8 mouse cellular contexts compared by ENCODE assay signal in genomic region chr9:42471214-42471613, GRCm38 (mm10). TPM values are rescaled to one million over a fixed set of nuclear protein-coding genes. Genes with fewer than 3 reads are reported as not detected.
DNase-seq lines count a peak whose midpoint lies in the region; ATAC-seq and TF ChIP-seq lines count a peak whose summit lies in the region.

No protein-coding gene starts in this region.

- H3K4me1 ChIP-seq in bone marrow, adult 2 months (ENCODE audit: control insufficient read depth, insufficient read depth, low read length), result peaks cover 4% of the 10 kb centered on the region; the same call in 1 of the 2 replicates
- H3K4me1 ChIP-seq in hindbrain, embryonic 14.5 days (replicated peaks; ENCODE audit: control insufficient read depth, insufficient read depth, low read length), result peaks cover 15% of the 10 kb centered on the region
- peaks cover 7% of the 10 kb centered on the region for H3K4me1 ChIP-seq in liver, adult 2 months (ENCODE audit: control insufficient read depth, insufficient read depth, low read length)
- peaks cover 23% of the 10 kb centered on the region for H3K4me1 ChIP-seq in midbrain, embryonic 16.5 days (ENCODE audit: control insufficient read depth, insufficient read depth, low read length)

- peak overlapping the region; percentile 85 for H3K9ac ChIP-seq in hindbrain, embryonic 14.5 days
- H3K9ac ChIP-seq in liver, adult 2 months (ENCODE audit: low read depth, low read length), result peak overlapping the region; percentile 87
- H3K9ac ChIP-seq in midbrain, embryonic 16.5 days (ENCODE audit: low read depth, low read length), result peak overlapping the region; percentile 97

- ATAC-seq in hindbrain, embryonic 14.5 days (ENCODE audit: low FRiP score), result no peak
- ATAC-seq in midbrain, embryonic 16.5 days, result no peak; the same call in 1 of the 2 replicates

- DNase-seq in right cerebral cortex, postnatal 10 days (ENCODE audit: low spot score in 2 of 2), result peak; percentile 61 to 68
- DNase-seq in right cerebral cortex, postnatal 4 days, result no peak
- DNase-seq in gastrocnemius, adult 18-20 months (ENCODE audit: low spot score), result peak; percentile 48
- no peak for DNase-seq in hindbrain, embryonic 14.5 days (ENCODE audit: low spot score)
- peak; percentile 76 for DNase-seq in liver, adult 2 months (ENCODE audit: extremely low read depth, low read depth, low spot score)
- DNase-seq in cerebellum, postnatal 25 days, result no peak

- H3K4me3 ChIP-seq in bone marrow, adult 2 months (replicated peaks; ENCODE audit: control insufficient read depth, low read depth, low read length), result peak overlapping the region; percentile 77
- H3K4me3 ChIP-seq in hindbrain, embryonic 14.5 days (replicated peaks; ENCODE audit: low read length), result peak overlapping the region; percentile 89
- peak overlapping the region; percentile 97 for H3K4me3 ChIP-seq in liver, adult 2 months (ENCODE audit: insufficient read depth, low read depth, low read length)
- H3K4me3 ChIP-seq in midbrain, embryonic 16.5 days (ENCODE audit: low read depth, low read length), result peak overlapping the region; percentile 99

- H3K4me2 ChIP-seq in hindbrain, embryonic 14.5 days (replicated peaks), result peak overlapping the region; percentile 78
- peak overlapping the region; percentile 96 for H3K4me2 ChIP-seq in midbrain, embryonic 16.5 days (ENCODE audit: low read length)

- H3K9me3 ChIP-seq in hindbrain, embryonic 14.5 days (ENCODE audit: control insufficient read depth, low read length), result no peaks in the 10 kb centered on the region
- no peaks in the 10 kb centered on the region for H3K9me3 ChIP-seq in midbrain, embryonic 16.5 days (replicated peaks; ENCODE audit: control insufficient read depth, low read length, poor library complexity, severe bottlenecking)

- no peak for TF ChIP-seq CTCF in bone marrow, adult 2 months (IDR thresholded peaks at IDR 0.05; ENCODE audit: control insufficient read depth, insufficient read depth, low read length)
- no peak for TF ChIP-seq CTCF in liver, adult 2 months (IDR thresholded peaks at IDR 0.05; ENCODE audit: low read depth, low read length)

- H3K27me3 ChIP-seq in hindbrain, embryonic 14.5 days (ENCODE audit: control insufficient read depth, insufficient read depth, low read length), result no peaks in the 10 kb centered on the region
- no peaks in the 10 kb centered on the region for H3K27me3 ChIP-seq in liver, adult 2 months (ENCODE audit: control insufficient read depth, insufficient read depth, low read length)
- no peaks in the 10 kb centered on the region for H3K27me3 ChIP-seq in midbrain, embryonic 16.5 days (ENCODE audit: control insufficient read depth, insufficient read depth, low read depth, low read length)

- WGBS in bone marrow, adult 2 months, result 31% methylated on average over 4 of the region's 4 CpGs
- WGBS in hindbrain, embryonic 14.5 days, result 36% methylated on average over 4 of the region's 4 CpGs
- 36% methylated on average over 4 of the region's 4 CpGs for WGBS in liver, adult 2 months
- 50% methylated on average over 4 of the region's 4 CpGs for WGBS in midbrain, embryonic 16.5 days

- H3K27ac ChIP-seq in bone marrow, adult 2 months (ENCODE audit: control insufficient read depth, insufficient read depth, low read depth, low read length, poor library complexity), result 0 out of 2 replicates have a peak overlapping the region, but pooled peaks have one; percentile 20
- H3K27ac ChIP-seq in hindbrain, embryonic 14.5 days, result no peak overlapping the region
- peak overlapping the region; percentile 84 for H3K27ac ChIP-seq in liver, adult 2 months (replicated peaks; ENCODE audit: insufficient read depth, low read depth, low read length)
- peak overlapping the region; percentile 80; the same call in 1 of the 2 replicates for H3K27ac ChIP-seq in midbrain, embryonic 16.5 days (ENCODE audit: low read length)

- no peak for TF ChIP-seq POLR2A in bone marrow, adult 2 months (IDR thresholded peaks at IDR 0.05; ENCODE audit: borderline replicate concordance, control insufficient read depth, low read depth, low read length)
- no peak for TF ChIP-seq POLR2A in liver, adult 2 months (IDR thresholded peaks at IDR 0.05; ENCODE audit: extremely low read depth, insufficient read depth, low read length)

- peaks cover 15% of the 10 kb centered on the region; the same call in 1 of the 2 replicates for H3K79me2 ChIP-seq in liver, adult 2 months (ENCODE audit: control insufficient read depth, insufficient read depth, low read length)

- peaks cover 10% of the 10 kb centered on the region; the same call in 1 of the 2 replicates for H3K36me3 ChIP-seq in hindbrain, embryonic 14.5 days (replicated peaks; ENCODE audit: control insufficient read depth, insufficient read depth)
- no peaks in the 10 kb centered on the region for H3K36me3 ChIP-seq in liver, adult 2 months (ENCODE audit: control insufficient read depth, insufficient read depth, low read length)
- H3K36me3 ChIP-seq in midbrain, embryonic 16.5 days (ENCODE audit: control insufficient read depth, insufficient read depth, low read length), result peaks cover 2% of the 10 kb centered on the region; the same call in 1 of the 2 replicates

RNA-seq across cellular contexts. Expression of gene Tbcel, which starts 36.4 kb away (rescaled TPM):
- polyA plus RNA-seq in bone marrow, adult 2 months (2011; ENCODE audit: insufficient read depth, insufficient read length, low replicate concordance, missing spikeins), result 29.1 and 38.4 TPM in 2 replicates
- total RNA-seq in gastrocnemius, adult 18-20 months (2021), result 10 to 100 TPM; 14.9 to 15.9 TPM
- 5.9 and 6.1 TPM in 2 replicates for polyA plus RNA-seq in hindbrain, embryonic 14.5 days (2014; fragmentation: Nextera tagmentation; extraction: Ambion mirVana)
- 28.6 and 34.3 TPM in 2 replicates for total RNA-seq in liver, adult 2 months (2014; rRNA removed)
- polyA plus RNA-seq in liver, adult 2 months (2012; rRNA removed), result 22.2 and 24.4 TPM in 2 replicates
- polyA plus RNA-seq in midbrain, embryonic 16.5 days (2015; fragmentation: Nextera tagmentation; extraction: Ambion mirVana), result 3.9 and 4.4 TPM in 2 replicates

Comparison
In these comparisons a context has a peak if more than half of its experiments do, and no peak if none do; other contexts are left out.
1. DNase-seq: peak in right cerebral cortex, postnatal 10 days (2 of 2), gastrocnemius, adult 18-20 months (single experiment) and liver, adult 2 months (single experiment); none in right cerebral cortex, postnatal 4 days (single experiment), hindbrain, embryonic 14.5 days (single experiment) and cerebellum, postnatal 25 days (0 of 2).
2. Peak in every context shown above with its lines, with median percentiles within 50 percentile points of each other: H3K4me3 ChIP-seq and H3K9ac ChIP-seq.